Mouse (Mus musculus) embryonic fibroblast, embryonic 13.5 days (primary cell): ENCODE measurements around the gene Pygm. TPM values are rescaled to one million over a fixed set of nuclear protein-coding genes. Genes with fewer than 3 reads are reported as not detected.
A peak's percentile ranks its signal among the peaks of the same experiment; 100 is the strongest.

Experiments used
- H3K27ac ChIP-seq: 2 replicates; pipeline ENCODE4 v1.5.1; 2012; ENCODE audit warnings: low read length, control low read depth, inconsistent platforms; ENCODE audit not compliant: insufficient read depth
- H3K4me1 ChIP-seq: 2 replicates; pipeline ENCODE4 v1.6.1; 2011; ENCODE audit warnings: low read length; ENCODE audit not compliant: control insufficient read depth, insufficient read depth
- H3K4me3 ChIP-seq: 2 replicates; pipeline ENCODE4 v1.5.1; 2011; ENCODE audit warnings: mild to moderate bottlenecking, control low read depth, low read length; ENCODE audit not compliant: insufficient read depth
- CTCF ChIP-seq: IDR thresholded peaks from 2 replicates; pipeline ENCODE4 v1.5.1; 2011; ENCODE audit warnings: mild to moderate bottlenecking, control low read depth, low read length, moderate library complexity, borderline replicate concordance; ENCODE audit not compliant: insufficient read depth
- POLR2A ChIP-seq: IDR thresholded peaks from 2 replicates; pipeline ENCODE4 v1.6.1; 2011; ENCODE audit warnings: low read depth, mild to moderate bottlenecking, control low read depth, low read length, moderate library complexity
- polyA plus RNA-seq: library from polyadenylated mRNA; stranded (reverse); fragments of >200 nt; gene quantifications from 2 replicates; pipeline ENCODE4 v1.2.4, GENCODE M21; 2011; ENCODE audit warnings: low read depth; ENCODE audit not compliant: missing spikeins, insufficient read length

Pygm gene
- 0.38 and 0.91 TPM in 2 replicates for polyA plus RNA-seq

GRCm38 (mm10) chr19:6384128-6384527 is at the start of gene Pygm:
TSS of gene Pygm (plus strand) at chr19:6384399.
- no peak for TF ChIP-seq POLR2A
- no peak for TF ChIP-seq CTCF
- Histone ChIP-seq H3K4me1 (no peaks in the 10 kb centered on the region), H3K4me3 (no peak within 1 kb of the TSS), H3K27ac (no peak within 1 kb of the TSS)

GRCm38 (mm10) chr19:6334673-6335457 is 49.3 kb upstream of the Pygm start, which contains the start of gene Men1:
TSS of gene Men1 (plus strand) at chr19:6334979.
- peaks cover 13% of the 10 kb centered on the region for H3K4me1 ChIP-seq
- peak; percentile 72 for TF ChIP-seq POLR2A
- no peak for TF ChIP-seq CTCF
- peak within 1 kb of the TSS; percentile 83 for H3K4me3 ChIP-seq
- peak within 1 kb of the TSS; percentile 52 for H3K27ac ChIP-seq

GRCm38 (mm10) chr19:6335458-6335827 is 48.8 kb upstream of the Pygm start:
- Histone ChIP-seq H3K4me3 (peak overlapping the region; percentile 83), H3K27ac (no peak overlapping the region), H3K4me1 (peaks cover 13% of the 10 kb centered on the region)
- TF ChIP-seq CTCF (no peak), POLR2A (0 out of 2 replicates have a peak, but pooled peaks have one; percentile 31)

GRCm38 (mm10) chr19:6336920-6337319 is 47.3 kb upstream of the Pygm start:
- no peak for TF ChIP-seq POLR2A
- no peak for TF ChIP-seq CTCF
- Histone ChIP-seq H3K4me1 (peaks cover 10% of the 10 kb centered on the region; the same call in 1 of the 2 replicates), H3K4me3 (peak overlapping the region; percentile 83), H3K27ac (no peak overlapping the region)

GRCm38 (mm10) chr19:6338171-6338570 is 46.0 kb upstream of the Pygm start:
- no peak overlapping the region for H3K27ac ChIP-seq
- no peak for TF ChIP-seq POLR2A
- no peak for TF ChIP-seq CTCF
- H3K4me1 ChIP-seq = peaks cover 10% of the 10 kb centered on the region; the same call in 1 of the 2 replicates
- no peak overlapping the region for H3K4me3 ChIP-seq

GRCm38 (mm10) chr19:6338716-6339115 is 45.5 kb upstream of the Pygm start:
- no peak overlapping the region for H3K4me3 ChIP-seq
- TF ChIP-seq POLR2A = no peak
- TF ChIP-seq CTCF = no peak
- H3K4me1 ChIP-seq = peaks cover 10% of the 10 kb centered on the region; the same call in 1 of the 2 replicates
- no peak overlapping the region for H3K27ac ChIP-seq

- H3K4me1 ChIP-seq = peaks cover 8% of the 10 kb centered on the region; the same call in 1 of the 2 replicates
- no peak for TF ChIP-seq CTCF
- TF ChIP-seq POLR2A = no peak
- no peak overlapping the region for H3K27ac ChIP-seq
- no peak overlapping the region for H3K4me3 ChIP-seq
Observed at GRCm38 (mm10) chr19:6339191-6339590, 45.0 kb upstream of the Pygm start.

GRCm38 (mm10) chr19:6339890-6340504 is 44.2 kb upstream of the Pygm start:
- H3K27ac ChIP-seq = no peak overlapping the region
- H3K4me1 ChIP-seq = peaks cover 5% of the 10 kb centered on the region; the same call in 1 of the 2 replicates
- no peak overlapping the region for H3K4me3 ChIP-seq
- TF ChIP-seq CTCF = no peak
- no peak for TF ChIP-seq POLR2A

- Histone ChIP-seq H3K4me1 (peaks cover 5% of the 10 kb centered on the region; the same call in 1 of the 2 replicates), H3K4me3 (peak within 1 kb of the TSS; percentile 61), H3K27ac (no peak within 1 kb of the TSS)
- 0 out of 2 replicates have a peak, but pooled peaks have one; percentile 2 for TF ChIP-seq CTCF
- peak; percentile 49; the same call in 1 of the 2 replicates for TF ChIP-seq POLR2A
Observed at GRCm38 (mm10) chr19:6340524-6341452, 43.4 kb upstream of the Pygm start, which contains the start of gene Map4k2. TSS of gene Map4k2 (plus strand) at chr19:6341135.
